Mouse (Mus musculus) thymus, adult 18-20 months (tissue): ENCODE results near the gene Fermt3.
"Not testable (repeated sequence)": the region's sequence is repeated elsewhere in the genome, so short reads cannot be mapped to it uniquely, and the experiment has no call there.

Experiments
- DNase-seq, 2 experiments: peaks; one replicate each; pipeline ENCODE4 v3.0.0; 2022; ENCODE audit warnings: mixed read lengths in 2 of 2

Gene Fermt3

GRCm38 (mm10) chr19:7039088-7039720 lies 19.9 kb upstream of the Fermt3 start:
- peak; percentile 54 to 69 for DNase-seq

- DNase-seq: no peak
Observed at GRCm38 (mm10) chr19:7034006-7034405, 14.7 kb upstream of the Fermt3 start.

- no peak for DNase-seq
Observed at GRCm38 (mm10) chr19:7029531-7029930, 10.3 kb upstream of the Fermt3 start.

GRCm38 (mm10) chr19:7020224-7020641 lies 964 bp upstream of the Fermt3 start:
- DNase-seq: peak; percentile 48 to 68

GRCm38 (mm10) chr19:7018546-7018945 lies 723 bp downstream of the Fermt3 start:
- peak in 1 of 2 experiments; percentile 35 for DNase-seq

- DNase-seq: peak; percentile 49 to 57
Observed at GRCm38 (mm10) chr19:7017541-7018457, 1.5 kb downstream of the Fermt3 start.

- no peak for DNase-seq
Observed at GRCm38 (mm10) chr19:7014481-7015135, 4.7 kb downstream of the Fermt3 start.

GRCm38 (mm10) chr19:7013984-7014383 lies 5.3 kb downstream of the Fermt3 start:
- DNase-seq: no peak

- DNase-seq: no peak
Observed at GRCm38 (mm10) chr19:7012426-7012825, 6.8 kb downstream of the Fermt3 start.

- no peak for DNase-seq
Observed at GRCm38 (mm10) chr19:7006892-7007593, 12.2 kb downstream of the Fermt3 start.

GRCm38 (mm10) chr19:6999360-7000063 lies 19.8 kb downstream of the Fermt3 start:
- no peak for DNase-seq

GRCm38 (mm10) chr19:6997721-6998290 lies 21.5 kb downstream of the Fermt3 start:
- no peak for DNase-seq

GRCm38 (mm10) chr19:6996006-6996405 lies 23.3 kb downstream of the Fermt3 start, which contains the start of the genes Nudt22 and Trpt1:
Gene Nudt22, minus strand, starts transcription at chr19:6996117.
Gene Trpt1, plus strand, starts transcription at chr19:6996131.
- DNase-seq: peak; percentile 56 to 74

GRCm38 (mm10) chr19:6995255-6995991 lies 23.8 kb downstream of the Fermt3 start:
- DNase-seq: no peak

- no peak for DNase-seq
Observed at GRCm38 (mm10) chr19:6994489-6994888, 24.8 kb downstream of the Fermt3 start.

GRCm38 (mm10) chr19:6994002-6994401 lies 25.3 kb downstream of the Fermt3 start:
- no peak for DNase-seq

- DNase-seq: no peak
Observed at GRCm38 (mm10) chr19:6993011-6993770, 26.1 kb downstream of the Fermt3 start.

- DNase-seq: peak; percentile 97 to 99
Observed at GRCm38 (mm10) chr19:6992011-6992858, 27.0 kb downstream of the Fermt3 start, which contains the start of gene Dnajc4. Gene Dnajc4, minus strand, starts transcription at chr19:6992572.

GRCm38 (mm10) chr19:6991166-6991565 lies 28.1 kb downstream of the Fermt3 start:
- DNase-seq: not testable (repeated sequence)
